Mouse (Mus musculus): ENCODE measurements around the gene Khnyn.

Gene Khnyn

GRCm38 (mm10) chr14:55922475-55923232 lies 37.9 kb downstream of the Khnyn start:
- DNase-seq: no peak

- no peak for DNase-seq
These were observed 42.1 kb downstream of the Khnyn start for GRCm38 (mm10) chr14:55926847-55927246.

- DNase-seq: no peak
These were observed 44.7 kb downstream of the Khnyn start for GRCm38 (mm10) chr14:55929263-55929997.

- no peak for DNase-seq
These were observed 48.8 kb downstream of the Khnyn start for GRCm38 (mm10) chr14:55933586-55933985.

- peak; percentile 16 to 32 for DNase-seq
These were observed 55.5 kb downstream of the Khnyn start for GRCm38 (mm10) chr14:55940070-55940800.

- DNase-seq: no peak
These were observed 58.9 kb downstream of the Khnyn start for GRCm38 (mm10) chr14:55943601-55944000.

GRCm38 (mm10) chr14:55944575-55944974 lies 59.8 kb downstream of the Khnyn start, which contains the start of gene Cma1:
Gene Cma1 (minus strand): TSS chr14:55944675.
- DNase-seq: no peak

- no peak for DNase-seq
These were observed 61.7 kb downstream of the Khnyn start for GRCm38 (mm10) chr14:55946269-55946969.

All from cerebellum, adult 18-20 months (tissue).